Mouse (Mus musculus) B cell, adult 62 days (primary cell): ENCODE results near the gene Pcp4l1. TPM values are rescaled to one million over a fixed set of nuclear protein-coding genes. Genes with fewer than 3 reads are reported as not detected.

Source experiments
- total RNA-seq: library from RNA; stranded (reverse); gene quantifications from 4 replicates; pipeline ENCODE4 v1.2.4, GENCODE M21; 2023

Pcp4l1 gene
- not detected in 4 replicates for total RNA-seq

GRCm38 (mm10) chr1:171195887-171196397, at the start of gene Pcp4l1:
TSS of gene Pcp4l1 (minus strand) at chr1:171196268.

GRCm38 (mm10) chr1:171234126-171234525, 38.1 kb upstream of the Pcp4l1 start, which contains the start of gene Fcer1g:
TSS of gene Fcer1g (minus strand) at chr1:171234365.

DNA sequence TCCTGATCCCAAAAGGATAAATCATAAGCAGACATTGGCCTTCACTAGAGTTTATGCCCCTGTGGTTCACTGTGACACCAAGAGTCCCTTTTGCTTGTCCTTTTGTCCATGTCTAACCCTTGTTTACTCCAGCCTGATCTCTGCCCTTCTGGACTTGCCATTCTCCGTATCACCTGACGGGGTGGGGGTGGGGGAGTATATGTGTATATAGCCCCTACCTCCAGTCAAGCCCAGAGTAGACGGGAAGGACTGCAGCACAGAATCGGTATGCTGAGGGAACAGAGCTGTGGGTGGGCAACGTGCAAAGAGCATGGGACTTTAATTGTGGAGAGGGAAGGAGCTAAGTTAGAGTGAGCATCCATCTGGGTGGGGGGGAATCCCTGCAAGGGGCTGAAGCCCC, 28.8 kb upstream of the Pcp4l1 start, which contains the start of gene Apoa2:
Apoa2 (plus strand) TSS at position 198 of the 400 bp plus-strand sequence.

DNA sequence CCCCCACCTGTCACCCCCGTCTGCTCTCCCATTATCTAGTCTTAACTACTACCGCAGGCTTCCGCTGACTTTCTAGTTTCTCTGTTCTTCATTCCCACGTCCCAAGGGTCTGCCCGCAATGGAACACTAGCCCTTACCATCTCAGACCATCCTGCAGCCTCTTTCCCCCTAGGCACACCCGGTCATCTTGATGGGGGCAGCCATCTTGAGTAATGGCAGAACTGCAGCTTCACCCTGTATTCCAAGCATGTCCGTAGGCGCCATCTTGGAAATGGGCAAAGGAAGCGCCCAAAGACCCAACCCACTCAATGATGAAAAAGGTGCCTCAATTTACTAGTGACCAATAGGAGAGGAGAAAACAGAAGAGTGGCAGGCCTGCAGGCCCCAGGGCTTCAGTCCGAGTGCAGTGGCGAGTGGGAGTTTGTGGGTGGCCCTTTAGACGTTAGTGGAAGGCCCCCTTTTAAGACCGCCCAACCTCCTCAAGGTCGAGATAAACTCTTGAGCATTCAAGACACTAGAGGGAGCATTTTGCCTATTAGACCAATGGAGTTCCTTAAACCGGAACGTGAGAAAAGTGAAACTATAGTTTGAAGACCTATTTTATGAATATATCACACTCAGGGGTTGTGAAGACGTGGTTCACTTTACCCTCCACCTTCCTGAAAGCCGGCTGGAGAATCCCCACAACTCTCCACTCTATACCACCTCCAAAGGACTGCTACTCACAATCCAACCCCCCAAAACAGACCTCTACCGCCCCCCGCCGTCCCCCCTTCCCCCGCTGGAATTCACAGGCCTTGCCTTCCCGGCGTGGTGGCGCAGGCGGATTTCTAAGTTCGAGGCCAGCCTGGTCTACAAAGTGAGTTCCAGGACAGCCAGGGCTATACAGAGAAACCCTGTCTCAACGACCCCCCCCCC, 26.4 kb upstream of the Pcp4l1 start, which contains the start of gene Tomm40l:
Tomm40l (minus strand) TSS at position 277 of the 918 bp plus-strand sequence.

GRCm38 (mm10) chr1:171213801-171214496, 17.9 kb upstream of the Pcp4l1 start, which contains the start of gene Nr1i3:
TSS of gene Nr1i3 (plus strand) at chr1:171213970.

GRCm38 (mm10) chr1:171149974-171150760, 45.9 kb downstream of the Pcp4l1 start, which contains the start of the genes Sdhc and Mpz:
TSS of gene Sdhc (minus strand) at chr1:171150603.
TSS of gene Mpz (plus strand) at chr1:171150711.

Other genes starting within 250 kb of the Pcp4l1 start
- 212 to 233 TPM (median 218 TPM) in 4 replicates for gene Fcgr2b, start 219.7 kb downstream of the Pcp4l1 start, total RNA-seq
- gene Fcgr4, start 177.3 kb downstream of the Pcp4l1 start, total RNA-seq: 0.60 to 0.94 TPM (median 0.63 TPM) in 4 replicates
- 1.5 to 3.3 TPM (median 2.1 TPM) in 4 replicates for gene Fcgr3, start 131.3 kb downstream of the Pcp4l1 start, total RNA-seq
- 0.78 to 3.5 TPM (median 1.8 TPM) in 4 replicates for gene Cfap126, start 82.3 kb downstream of the Pcp4l1 start, total RNA-seq
- gene Sdhc, start 45.7 kb downstream of the Pcp4l1 start, total RNA-seq: 82.0 to 92.2 TPM (median 86.4 TPM) in 4 replicates
- gene Mpz, start 45.6 kb downstream of the Pcp4l1 start, total RNA-seq: not detected in 4 replicates
- not detected in 4 replicates for gene Nr1i3, start 17.7 kb upstream of the Pcp4l1 start, total RNA-seq
- 17.1 to 22.3 TPM (median 20.0 TPM) in 4 replicates for gene Tomm40l, start 26.2 kb upstream of the Pcp4l1 start, total RNA-seq
- not detected in 4 replicates for gene Apoa2, start 28.8 kb upstream of the Pcp4l1 start, total RNA-seq
- gene Fcer1g, start 38.1 kb upstream of the Pcp4l1 start, total RNA-seq: 5.7 to 11.4 TPM (median 6.5 TPM) in 4 replicates
- not detected in 4 replicates for gene Adamts4, start 54.2 kb upstream of the Pcp4l1 start, total RNA-seq
- 116 to 133 TPM (median 123 TPM) in 4 replicates for gene Ndufs2, start 55.1 kb upstream of the Pcp4l1 start, total RNA-seq
- 89.9 to 109 TPM (median 92.4 TPM) in 4 replicates for gene B4galt3, start 74.1 kb upstream of the Pcp4l1 start, total RNA-seq
- gene Ppox, start 84.9 kb upstream of the Pcp4l1 start, total RNA-seq: 51.0 to 68.6 TPM (median 65.6 TPM) in 4 replicates
- 40.8 to 49.7 TPM (median 48.4 TPM) in 4 replicates for gene Usp21, start 91.7 kb upstream of the Pcp4l1 start, total RNA-seq
- 38.2 to 46.0 TPM (median 43.9 TPM) in 4 replicates for gene Ufc1, start 98.8 kb upstream of the Pcp4l1 start, total RNA-seq
- 32.7 to 39.6 TPM (median 35.9 TPM) in 4 replicates for gene Dedd, start 132.9 kb upstream of the Pcp4l1 start, total RNA-seq
- 23.9 to 28.3 TPM (median 26.2 TPM) in 4 replicates for gene Nit1, start 149.4 kb upstream of the Pcp4l1 start, total RNA-seq
- 66.0 to 73.1 TPM (median 70.7 TPM) in 4 replicates for gene Pfdn2, start 149.4 kb upstream of the Pcp4l1 start, total RNA-seq
- 0.47 to 0.63 TPM (median 0.48 TPM) in 3 of 4 replicates, not detected in the other for gene Klhdc9, start 164.5 kb upstream of the Pcp4l1 start, total RNA-seq
- gene Nectin4, start 173.8 kb upstream of the Pcp4l1 start, total RNA-seq: 0.57 to 0.72 TPM (median 0.69 TPM) in 4 replicates
- gene Arhgap30, start 192.7 kb upstream of the Pcp4l1 start, total RNA-seq: 292 to 309 TPM (median 301 TPM) in 4 replicates
- gene Usf1, start 215.0 kb upstream of the Pcp4l1 start, total RNA-seq: 154 to 209 TPM (median 182 TPM) in 4 replicates
- gene Tstd1, start 222.6 kb upstream of the Pcp4l1 start, total RNA-seq: 11.1 to 12.0 TPM (median 11.6 TPM) in 4 replicates
- gene F11r, start 241.3 kb upstream of the Pcp4l1 start, total RNA-seq: 0.55 to 2.1 TPM (median 0.92 TPM) in 4 replicates